Comparison of ENCODE assay signal across 13 mouse cellular contexts in genomic region chr9:120487076-120487475, GRCm38 (mm10). TPM values are rescaled to one million over a fixed set of nuclear protein-coding genes. Genes with fewer than 3 reads are reported as not detected.
"Had no signal": no experiment of that assay in that cellular context is flagged by ENCODE, and none has a peak within 500 bp of the region (broad histone marks: within the 10 kb centered on the region; RNA-seq: fewer than 3 reads in every experiment).

No protein-coding gene starts in this region.

- ATAC-seq: liver, postnatal 0 days; midbrain, embryonic 15.5 days had no signal

- H3K36me3 ChIP-seq: limb, embryonic 12.5 days; liver, embryonic 13.5 days; midbrain, embryonic 15.5 days had no signal

- H3K4me3 ChIP-seq: layer of hippocampus, adult 2 months; limb, embryonic 12.5 days; liver, embryonic 13.5 days; midbrain, embryonic 15.5 days had no signal

- H3K9me3 ChIP-seq: limb, embryonic 12.5 days; liver, embryonic 13.5 days; midbrain, embryonic 15.5 days had no signal

- H3K4me2 ChIP-seq: limb, embryonic 12.5 days; liver, embryonic 13.5 days; midbrain, embryonic 15.5 days had no signal

- H3K27ac ChIP-seq: kidney, postnatal 0 days; layer of hippocampus, adult 2 months; limb, embryonic 12.5 days; liver, embryonic 13.5 days; midbrain, embryonic 15.5 days had no signal

- DNase-seq: kidney, adult 9 months; kidney, postnatal 36 days; liver; liver, embryonic 13.5 days; liver, postnatal 0 days; lung, postnatal 36 days; thymus, adult 2 months; thymus, postnatal 25 days had no signal

- H3K27me3 ChIP-seq: limb, embryonic 12.5 days; midbrain, embryonic 15.5 days had no signal

- H3K9ac ChIP-seq: limb, embryonic 12.5 days; liver, embryonic 13.5 days; liver, postnatal 0 days; midbrain, embryonic 15.5 days had no signal

- H3K4me1 ChIP-seq: limb, embryonic 12.5 days; midbrain, embryonic 15.5 days had no signal

RNA-seq across cellular contexts. Expression of gene Entpd3, which starts 52.5 kb away (rescaled TPM):
- total RNA-seq: megakaryocyte progenitor cell, adult 5-6 weeks had no signal
- polyA plus RNA-seq: liver, postnatal 0 days had no signal
